Mouse (Mus musculus) ES-Bruce4 (cell line): ENCODE results near the gene Oprd1.

Experiments
- CTCF ChIP-seq: IDR thresholded peaks from one replicate; pipeline ENCODE4 v1.8.1; 2011; ENCODE audit warnings: low read depth, low read length
- POLR2A ChIP-seq: IDR thresholded peaks from one replicate; pipeline ENCODE4 v1.8.1; 2011; ENCODE audit warnings: low read length; ENCODE audit not compliant: insufficient read depth

- TF ChIP-seq CTCF (no peak), POLR2A (no peak)
These were observed 12.8 kb upstream of the Oprd1 start for GRCm38 (mm10) chr4:132156941-132157622.
